ENCODE assay signal across 8 mouse cellular contexts in genomic region chr15:84829416-84829815, GRCm38 (mm10). TPM values are rescaled to one million over a fixed set of nuclear protein-coding genes. Genes with fewer than 3 reads are reported as not detected.
DNase-seq lines count a peak whose midpoint lies in the region; ATAC-seq and TF ChIP-seq lines count a peak whose summit lies in the region.

No protein-coding gene starts in this region.

- no peaks in the 10 kb centered on the region for H3K36me3 ChIP-seq in embryonic facial prominence, embryonic 12.5 days
- H3K36me3 ChIP-seq in kidney, adult 2 months (ENCODE audit: control insufficient read depth, insufficient read depth, low read length): no peaks in the 10 kb centered on the region
- no peaks in the 10 kb centered on the region for H3K36me3 ChIP-seq in stomach, embryonic 15.5 days

- no peak overlapping the region for H3K4me3 ChIP-seq in embryonic facial prominence, embryonic 12.5 days
- no peak overlapping the region for H3K4me3 ChIP-seq in kidney, adult 2 months (ENCODE audit: insufficient read depth, low read depth, low read length)
- H3K4me3 ChIP-seq in stomach, embryonic 15.5 days (replicated peaks): no peak overlapping the region

- whole genome bisulfite sequencing in embryonic facial prominence, embryonic 12.5 days: 4% methylated on average over 15 of the region's 15 CpGs
- WGBS in kidney, adult 2 months: 2% methylated on average over 15 of the region's 15 CpGs
- WGBS in stomach, embryonic 15.5 days: 4% methylated on average over 15 of the region's 15 CpGs

- H3K9me3 ChIP-seq in embryonic facial prominence, embryonic 12.5 days: no peaks in the 10 kb centered on the region
- H3K9me3 ChIP-seq in stomach, embryonic 15.5 days: no peaks in the 10 kb centered on the region

- no peak overlapping the region for H3K27ac ChIP-seq in embryonic facial prominence, embryonic 12.5 days
- H3K27ac ChIP-seq in kidney, adult 2 months (ENCODE audit: insufficient read depth, low read depth, low read length): no peak overlapping the region
- no peak overlapping the region for H3K27ac ChIP-seq in stomach, embryonic 15.5 days

- peak; percentile 35; the same call in 1 of the 2 replicates for TF ChIP-seq CTCF in kidney, adult 2 months (conservative IDR thresholded peaks at IDR 0.05; ENCODE audit: insufficient read depth, insufficient read length, low read depth, low read length)

- no peak overlapping the region for H3K4me2 ChIP-seq in embryonic facial prominence, embryonic 12.5 days (replicated peaks)
- H3K4me2 ChIP-seq in stomach, embryonic 15.5 days: no peak overlapping the region

- no peaks in the 10 kb centered on the region for H3K27me3 ChIP-seq in embryonic facial prominence, embryonic 12.5 days
- H3K27me3 ChIP-seq in kidney, adult 2 months (replicated peaks; ENCODE audit: control insufficient read depth, insufficient read depth, low read length): no peaks in the 10 kb centered on the region
- H3K27me3 ChIP-seq in stomach, embryonic 15.5 days (replicated peaks): no peaks in the 10 kb centered on the region

- ATAC-seq in embryonic facial prominence, embryonic 12.5 days (ENCODE audit: insufficient number of reproducible peaks, insufficient read depth, low FRiP score, low TSS enrichment): peak; percentile 72; the same call in 1 of the 2 replicates
- peak; percentile 70 for ATAC-seq in stomach, embryonic 15.5 days (ENCODE audit: insufficient read depth, low FRiP score, low read depth)

- no peak overlapping the region for H3K9ac ChIP-seq in embryonic facial prominence, embryonic 12.5 days
- H3K9ac ChIP-seq in stomach, embryonic 15.5 days: no peak overlapping the region

- DNase-seq in cerebellum, postnatal 14 days: peak; percentile 54 to 69
- no peak for DNase-seq in cerebellum, adult 9-11 months
- peak; percentile 83 for DNase-seq in heart, adult 8-10 months (ENCODE audit: low spot score)
- peak; percentile 87 for DNase-seq in kidney, adult 2 months
- DNase-seq in liver: peak; percentile 80
- DNase-seq in natural killer cell, adult 2 months (ENCODE audit: low spot score in 2 of 2): peak; percentile 32 to 61

- no peak for TF ChIP-seq POLR2A in kidney, adult 2 months (IDR thresholded peaks at IDR 0.05; ENCODE audit: low read depth, low read length)

- H3K4me1 ChIP-seq in embryonic facial prominence, embryonic 12.5 days: no peaks in the 10 kb centered on the region
- no peaks in the 10 kb centered on the region for H3K4me1 ChIP-seq in kidney, adult 2 months (ENCODE audit: control insufficient read depth, insufficient read depth, low read length)
- no peaks in the 10 kb centered on the region for H3K4me1 ChIP-seq in stomach, embryonic 15.5 days

RNA-seq across cellular contexts. Expression of gene Phf21b, which starts 26.4 kb away (rescaled TPM):
- 1.9 and 2.4 TPM in 2 replicates for polyA plus RNA-seq in embryonic facial prominence, embryonic 12.5 days (2016; fragmentation: Nextera tagmentation; extraction: Ambion mirVana)
- 1 to 10 TPM in 3 of 4 experiments, under 1 TPM in 1; 0.90 to 1.9 (median 1.7) TPM for total RNA-seq in heart, adult 8-10 months (2022)
- polyA plus RNA-seq in kidney, adult 2 months (2012; rRNA removed): 3.6 and 4.7 TPM in 2 replicates
- polyA plus RNA-seq in stomach, embryonic 15.5 days (2015; fragmentation: Nextera tagmentation; extraction: Ambion mirVana): 0.58 and 0.65 TPM in 2 replicates
